Mouse (Mus musculus) mouse trophoblast stem cell (cell line): ENCODE data around the gene Smtnl2.

ENCODE experiments used
- in situ Hi-C, 2 experiments: fragments of 300-500 bp; cut with MseI, MboI; formaldehyde crosslinking; loops; 2 replicates in 1 of 2; 3 replicates in 1 of 2; pipeline ENCODE4 v1.15.1; 2025

Gene Smtnl2

DNA sequence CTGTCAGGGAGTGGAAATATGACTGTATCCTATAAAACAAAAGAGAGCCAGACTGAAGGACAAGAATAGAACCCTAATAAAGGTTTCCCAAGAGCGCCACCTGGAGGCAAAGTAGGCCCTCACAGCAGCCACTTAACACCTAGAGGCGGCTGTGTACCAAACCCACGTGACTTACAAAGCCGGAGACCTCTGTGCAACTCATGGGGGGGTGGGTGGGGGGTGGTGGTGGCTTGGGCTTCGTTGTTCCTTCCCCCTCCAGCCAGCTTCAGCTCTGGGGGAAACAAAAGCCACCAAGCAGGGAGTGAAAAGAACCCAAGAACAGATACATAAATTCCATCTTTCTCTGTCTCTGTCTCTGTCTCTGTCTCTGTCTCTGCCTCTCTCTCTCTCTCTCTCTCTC, 17.2 kb upstream of the Smtnl2 start:
- in situ Hi-C loops, result loop anchor here (5.0 kb wide), 2 partner anchors 86 to 206 kb away; no protein-coding TSS in a partner anchor

DNA sequence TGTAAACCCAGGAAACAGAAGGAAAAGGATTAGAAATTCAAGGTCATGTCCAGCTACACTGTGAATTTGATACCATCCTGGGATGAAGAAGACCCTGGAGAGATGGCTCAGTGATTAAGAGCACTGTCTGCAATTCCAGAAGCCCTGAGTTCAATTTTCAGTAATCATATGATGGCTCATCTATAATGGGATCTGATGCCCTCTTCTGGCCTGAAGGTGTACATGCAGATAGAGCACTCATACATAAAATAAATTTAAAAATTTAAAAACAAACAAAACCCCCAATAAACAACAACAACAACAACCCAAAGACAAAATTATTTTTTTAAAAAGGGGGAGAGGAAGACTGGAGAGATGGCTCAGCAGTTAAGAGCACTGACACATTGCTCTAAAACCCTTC, 15.4 kb upstream of the Smtnl2 start:
- in situ Hi-C loops, result loop anchor here (5.0 kb wide), 2 partner anchors 85 to 205 kb away; no protein-coding TSS in a partner anchor

DNA sequence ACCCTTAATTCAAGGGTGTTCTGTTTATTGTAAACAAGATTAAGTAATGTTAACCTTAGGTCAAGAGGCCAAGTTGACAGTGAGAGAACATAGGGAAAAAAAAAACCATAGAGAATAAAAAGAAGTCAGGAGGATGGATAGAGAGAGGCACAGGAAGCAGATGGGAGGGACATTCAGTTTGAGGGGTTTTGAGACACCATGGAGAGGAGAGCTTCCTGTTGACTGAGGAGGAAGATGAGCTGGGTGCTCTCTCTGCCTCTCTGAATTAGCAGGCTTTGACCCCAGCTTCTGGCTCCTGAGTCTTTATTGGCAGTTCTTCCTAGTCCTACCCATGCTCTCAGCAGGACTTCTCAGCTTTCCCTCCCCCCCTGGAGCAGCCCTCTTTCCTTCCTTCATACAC, 13.7 kb upstream of the Smtnl2 start:
- in situ Hi-C loops, result loop anchor here (5.0 kb wide), 2 partner anchors 83 to 203 kb away; no protein-coding TSS in a partner anchor

DNA sequence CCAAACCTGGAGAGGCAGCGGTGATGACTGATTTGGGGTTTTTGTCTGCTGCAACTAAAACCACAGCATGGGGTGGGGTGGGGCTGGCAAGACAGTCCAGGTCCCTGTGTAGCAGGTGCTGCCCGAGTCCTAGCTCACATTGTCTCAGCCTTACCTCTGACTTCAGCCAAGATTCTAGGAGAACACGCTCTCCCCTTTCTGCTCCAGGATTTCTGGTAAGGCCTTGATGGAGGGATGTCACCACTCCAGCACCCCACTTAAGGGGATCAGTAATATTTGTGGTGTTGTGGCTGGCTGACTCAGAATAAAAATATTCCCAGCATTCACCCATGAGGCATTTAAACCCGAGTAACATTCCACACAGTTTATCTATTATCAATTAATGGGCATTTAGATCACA, 12.2 kb upstream of the Smtnl2 start:
- in situ Hi-C loops, result no loop called here

DNA sequence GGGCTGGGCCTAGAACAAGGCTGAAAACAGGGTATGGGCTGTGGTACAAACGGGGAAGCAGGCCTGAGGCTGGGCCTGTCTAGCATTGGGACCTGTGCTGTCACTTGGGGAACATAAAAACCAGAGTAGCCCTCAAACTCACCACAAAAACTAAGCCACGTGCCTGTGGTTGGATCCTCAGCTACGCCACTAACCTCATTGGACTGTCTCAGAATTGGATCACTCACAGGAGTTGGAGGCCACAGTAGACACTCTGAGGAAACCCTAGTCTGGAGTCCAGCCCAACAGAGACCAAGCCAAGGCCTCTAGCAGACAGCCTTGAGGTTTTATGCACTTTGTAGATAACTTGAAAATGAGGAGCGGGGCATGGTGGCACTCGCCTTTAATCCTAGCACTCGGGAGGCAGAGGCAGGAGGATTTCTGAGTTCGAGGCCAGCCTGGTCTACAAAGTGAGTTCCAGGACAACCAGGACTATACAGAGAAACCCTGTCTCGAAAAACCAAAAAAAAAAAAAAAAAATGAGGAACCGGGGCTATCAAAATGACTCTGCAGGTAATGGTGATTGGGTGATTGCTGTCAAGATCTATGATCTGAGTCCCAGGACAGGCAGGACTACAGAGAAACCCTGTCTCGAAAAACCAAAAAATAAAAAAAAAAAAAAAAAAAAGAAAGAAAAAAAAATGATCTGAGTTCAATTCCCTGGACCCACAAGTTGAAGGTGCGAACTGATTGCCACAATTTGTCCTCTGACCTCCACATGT, 10.2 kb upstream of the Smtnl2 start:
- in situ Hi-C loops, result no loop called here

DNA sequence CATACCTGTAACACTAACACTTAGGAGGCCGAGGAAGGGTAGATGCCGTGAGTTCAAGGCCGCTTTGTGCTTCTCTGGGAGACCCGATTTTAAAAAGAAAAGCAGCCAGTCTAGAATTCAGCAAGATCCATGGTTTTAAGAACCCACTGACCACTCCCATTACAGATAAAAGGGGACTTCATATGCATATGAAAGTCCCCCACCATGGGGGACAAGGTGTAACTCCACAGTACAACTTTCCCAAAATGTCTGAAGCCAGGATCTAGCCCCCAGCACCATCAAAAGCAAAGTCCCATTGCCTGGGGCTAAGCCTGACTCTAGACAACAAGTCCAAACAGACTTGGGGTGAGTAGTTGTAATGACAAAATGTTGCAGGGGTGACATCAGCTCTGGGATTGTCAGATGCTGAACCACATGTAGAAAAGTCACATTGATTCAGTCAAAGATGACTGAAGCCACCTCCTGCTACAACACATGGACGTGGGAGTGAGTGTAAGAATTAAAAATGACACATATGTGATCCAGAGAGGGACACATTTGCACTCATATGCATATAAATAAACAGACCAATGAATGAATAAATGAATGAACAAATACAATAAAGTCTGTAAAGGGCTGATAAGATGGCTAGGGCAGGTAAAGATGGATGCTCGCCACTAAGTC, 9.1 kb upstream of the Smtnl2 start:
- in situ Hi-C loops, result no loop called here

DNA sequence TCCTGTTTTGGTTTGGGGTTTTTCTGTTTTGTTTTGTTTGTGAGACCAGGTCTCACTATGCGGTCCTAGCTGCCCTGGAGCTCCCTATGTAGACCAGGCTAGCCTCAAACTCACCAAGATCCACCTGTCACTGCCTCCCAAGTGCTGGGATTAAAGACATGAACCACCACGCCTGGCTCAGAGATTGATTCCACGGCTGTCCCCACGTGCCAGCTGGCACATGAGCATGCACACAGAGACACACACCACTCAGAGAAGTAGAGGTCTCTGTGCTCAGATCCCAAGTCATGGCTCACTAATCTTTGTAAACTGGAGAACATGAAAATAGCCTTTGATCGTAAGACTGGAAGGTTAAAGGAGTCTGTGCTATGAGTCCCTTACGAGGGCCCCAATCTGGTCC, 7.5 kb upstream of the Smtnl2 start:
- in situ Hi-C loops, result no loop called here

DNA sequence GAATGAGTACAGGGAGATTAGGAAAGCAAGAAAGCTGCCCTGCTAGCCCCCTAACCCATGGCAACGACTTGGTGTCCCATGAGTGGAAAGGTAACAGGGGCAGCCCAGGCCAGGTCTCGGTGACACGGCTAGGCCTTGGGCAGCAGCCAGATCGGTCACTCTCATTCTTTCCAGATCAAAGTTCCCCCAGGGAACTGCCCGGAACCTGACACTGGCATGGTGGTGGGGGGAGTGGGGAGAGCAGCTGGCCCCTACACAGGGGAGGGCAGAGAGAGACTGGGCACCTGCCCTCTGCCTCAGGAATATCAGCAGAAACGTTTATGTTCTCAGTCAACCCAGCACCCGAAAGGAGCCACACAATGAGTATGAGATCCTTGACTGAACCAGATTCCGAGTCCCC, 6.7 kb upstream of the Smtnl2 start:
- in situ Hi-C loops, result no loop called here

DNA sequence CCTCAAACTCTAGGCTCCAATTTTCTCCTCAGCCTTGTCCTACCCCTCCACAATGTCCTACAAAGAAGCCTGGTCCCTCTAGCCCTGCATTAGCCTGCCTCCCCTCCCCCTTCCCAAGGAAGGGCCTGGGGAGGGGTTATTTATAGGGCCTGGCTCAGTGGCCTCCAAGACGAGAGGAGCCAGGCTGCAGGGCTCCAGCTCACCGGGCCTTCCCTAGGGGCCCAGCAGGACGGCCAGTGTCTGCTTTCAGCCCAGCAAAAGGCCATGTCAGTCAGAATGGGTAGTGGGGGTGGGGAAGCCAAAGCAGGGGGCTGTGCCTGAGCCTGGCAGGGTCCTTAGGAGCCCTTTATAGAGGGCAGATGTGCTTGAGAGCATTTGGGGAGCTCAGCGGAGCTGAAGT, 5.9 kb upstream of the Smtnl2 start:
- in situ Hi-C loops, result no loop called here

DNA sequence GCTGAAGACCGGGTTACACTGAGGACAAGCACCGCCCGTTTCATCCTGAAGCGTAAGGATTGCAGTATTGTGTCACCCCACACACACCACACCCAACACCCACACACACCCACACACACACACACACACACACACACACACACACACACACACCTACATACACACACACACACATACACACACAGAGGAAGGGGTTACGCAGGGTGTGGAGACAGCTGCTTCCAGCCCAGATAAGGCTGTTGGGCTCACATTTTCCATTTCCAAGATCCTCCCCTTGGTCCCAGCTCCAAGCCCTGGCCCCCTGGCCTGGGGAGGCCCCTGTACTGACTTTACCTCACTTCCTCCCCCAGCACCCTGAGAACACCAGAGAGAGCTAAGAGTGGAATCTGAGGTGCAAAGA, 5.2 kb upstream of the Smtnl2 start:
- in situ Hi-C loops, result no loop called here

DNA sequence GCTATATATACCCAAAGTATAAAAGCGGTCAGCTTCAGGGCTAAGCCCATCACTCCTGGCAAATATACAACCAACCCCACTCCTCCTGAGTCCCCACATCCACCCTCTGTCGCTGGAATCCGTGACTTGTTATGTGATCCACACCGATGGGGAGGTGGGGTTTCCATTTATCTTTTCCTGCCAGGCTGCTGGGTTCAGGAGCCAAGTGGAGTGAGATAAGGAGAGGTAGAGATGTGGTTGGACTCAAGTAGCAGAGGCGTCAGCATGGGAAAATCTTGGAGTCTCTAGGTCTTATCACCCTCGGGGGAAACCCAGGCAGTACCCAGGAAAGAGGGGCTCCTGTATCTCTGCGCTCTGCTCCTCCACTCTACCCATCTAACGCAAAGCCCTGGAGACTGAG, 3.6 kb upstream of the Smtnl2 start:
- in situ Hi-C loops, result no loop called here

DNA sequence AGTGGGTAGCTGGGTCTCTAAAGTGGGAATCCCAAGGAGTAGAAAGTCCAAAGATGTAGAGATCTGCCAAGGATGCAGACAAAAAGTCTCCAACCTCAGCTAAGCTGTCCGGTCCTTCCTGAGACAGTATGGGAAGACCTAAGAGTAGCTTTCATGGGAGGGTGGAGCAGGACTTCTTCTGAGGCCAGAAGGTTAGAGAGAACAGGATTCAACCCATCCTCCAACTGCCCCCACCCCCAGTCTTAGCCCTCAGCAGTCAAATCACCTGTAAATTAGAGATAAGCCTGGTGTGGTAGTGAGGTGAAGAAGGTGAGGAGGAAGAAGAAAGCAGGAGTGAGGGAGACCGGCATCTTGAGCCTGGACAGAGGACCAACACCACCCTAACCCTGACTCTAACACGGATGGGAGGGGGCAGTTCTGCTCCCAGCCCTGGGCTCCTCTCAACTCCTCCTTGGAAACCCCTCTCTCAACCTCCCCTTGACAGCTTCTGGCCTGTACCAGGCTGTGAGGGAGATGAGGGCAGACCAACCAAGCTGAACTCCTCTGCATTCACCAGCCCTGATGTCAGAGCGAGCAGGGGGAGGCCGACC, 2.2 kb upstream of the Smtnl2 start:
- in situ Hi-C loops, result no loop called here

DNA sequence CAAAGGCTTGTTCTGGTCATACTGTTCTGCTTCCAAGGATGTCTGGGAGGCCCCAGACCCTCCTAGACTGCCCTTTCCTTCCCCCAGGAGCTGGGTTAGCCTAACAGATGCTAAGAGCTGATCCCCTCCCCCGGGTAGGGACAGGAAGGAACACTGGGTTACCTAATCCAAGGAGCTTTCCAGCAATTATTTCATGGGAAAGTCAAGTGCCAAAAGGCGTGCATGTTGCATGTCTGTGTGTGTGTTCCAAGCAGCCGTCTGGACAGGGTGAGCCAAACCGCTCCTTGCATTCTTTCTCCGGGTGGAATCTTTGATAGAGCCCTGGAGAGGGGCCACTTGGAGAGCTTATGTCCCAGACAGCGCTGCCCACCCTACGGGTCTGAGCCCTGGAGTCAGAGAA, 1.5 kb upstream of the Smtnl2 start:
- in situ Hi-C loops, result no loop called here

DNA sequence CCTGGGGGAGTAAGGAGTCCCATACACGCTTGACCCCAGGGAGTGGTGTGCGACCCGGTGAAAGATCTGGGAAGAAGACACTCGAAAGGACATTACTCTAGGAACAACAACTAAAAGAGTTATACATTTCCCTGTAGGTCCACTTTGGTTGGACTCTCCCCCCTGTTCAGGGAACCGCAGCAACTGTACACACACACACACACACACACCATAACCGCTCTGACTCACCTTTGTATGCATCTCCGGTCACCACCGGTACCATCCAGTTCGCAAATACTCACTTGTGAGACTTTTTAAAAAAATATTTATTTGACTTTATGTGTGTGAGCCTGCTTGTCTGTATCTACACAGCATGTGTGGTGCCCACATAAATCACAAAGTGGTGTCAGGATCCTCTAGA, 432 bp upstream of the Smtnl2 start:
- in situ Hi-C loops, result no loop called here

DNA sequence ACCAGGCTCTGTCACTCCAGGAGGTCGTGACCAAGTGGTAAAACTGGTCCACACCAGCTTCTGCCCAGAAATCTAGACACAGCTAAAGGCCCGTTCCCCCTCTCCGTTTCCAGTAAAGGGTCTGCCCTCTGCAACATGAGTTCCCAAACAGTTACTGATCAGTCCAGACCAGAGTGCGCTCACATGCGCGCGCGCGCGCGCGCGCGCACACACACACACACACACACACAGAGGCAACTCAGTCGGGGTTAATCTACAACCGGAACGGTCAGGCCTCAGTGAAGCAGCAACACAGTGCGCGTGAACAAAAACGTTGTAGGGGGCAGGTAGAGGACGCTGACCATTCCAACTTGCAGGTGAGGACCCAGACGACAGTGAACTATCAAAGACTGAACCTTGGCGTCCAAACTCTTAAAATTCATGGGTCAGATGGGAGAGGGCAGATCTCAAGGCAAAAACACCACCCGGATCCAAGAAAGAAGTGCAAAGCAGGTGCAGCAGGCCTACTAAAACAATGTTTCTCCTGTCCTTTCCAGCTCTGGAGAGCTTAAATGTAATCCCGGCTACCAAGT, 906 bp downstream of the Smtnl2 start:
- in situ Hi-C loops, result no loop called here

DNA sequence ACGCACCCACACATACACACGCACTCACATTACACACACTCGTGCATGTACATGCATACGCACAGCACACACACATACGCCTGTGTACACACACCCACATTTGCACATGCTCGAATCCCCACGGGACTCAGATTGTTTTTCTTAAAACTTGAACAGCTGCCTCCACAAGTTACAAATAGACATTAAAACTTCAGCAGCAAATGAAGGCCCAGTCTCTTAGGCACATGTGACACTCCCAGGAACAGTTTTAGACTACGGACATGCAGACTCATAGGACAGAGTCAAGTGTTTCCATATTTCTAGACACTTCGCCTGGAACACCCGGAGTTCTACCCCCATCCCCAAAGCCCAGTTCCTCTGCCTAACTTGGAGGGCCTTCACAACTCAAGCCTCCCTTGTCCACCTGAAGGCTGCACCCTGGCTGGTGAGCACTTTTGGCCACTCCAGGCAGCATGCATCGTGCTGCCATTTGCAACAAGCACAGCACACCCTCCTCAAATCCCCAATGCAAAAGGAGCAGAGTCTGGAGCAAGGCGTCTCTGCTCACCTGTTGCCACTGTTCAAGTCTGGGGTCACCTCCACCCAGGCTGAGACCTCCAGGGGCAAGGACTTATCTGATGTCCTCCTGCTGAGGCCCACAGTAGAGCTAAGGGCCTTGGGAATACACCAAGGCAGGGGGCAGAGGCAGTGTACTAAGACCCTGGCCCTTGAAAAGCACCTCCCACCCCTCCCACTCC, 1.7 kb downstream of the Smtnl2 start:
- in situ Hi-C loops, result no loop called here

DNA sequence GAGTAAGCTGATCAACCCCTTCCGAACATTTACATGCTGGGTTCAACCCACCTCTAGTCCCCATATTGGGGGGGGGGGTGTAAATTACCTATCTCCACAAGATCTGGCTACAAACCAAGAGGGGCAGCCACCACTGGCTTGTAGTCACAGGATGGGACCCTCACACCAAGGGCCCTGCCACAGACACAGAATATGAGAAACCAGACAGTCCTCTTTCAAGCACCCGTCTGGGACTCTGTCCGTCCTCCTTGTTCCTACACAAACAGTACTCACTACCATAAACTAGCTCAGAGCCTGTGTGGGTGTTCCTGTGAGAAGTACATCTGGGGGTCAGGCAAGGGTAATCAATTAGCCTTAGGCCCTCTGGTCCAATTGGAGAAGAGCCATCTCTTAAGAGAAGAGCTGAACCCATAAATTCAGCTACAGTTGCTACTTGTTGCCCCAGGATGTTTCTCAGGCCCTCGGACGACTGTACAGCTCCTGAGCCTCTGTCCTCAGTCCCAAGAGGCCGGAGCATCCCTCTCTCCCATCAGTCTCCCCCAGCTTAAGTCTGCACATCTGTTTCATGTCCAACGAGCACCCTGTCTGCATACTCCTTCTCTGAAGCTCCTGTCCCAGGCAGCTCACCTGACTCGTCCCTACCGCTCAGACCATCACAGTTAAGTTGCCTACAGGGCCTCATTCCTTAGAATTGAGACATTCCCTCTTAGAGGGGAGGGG, 2.9 kb downstream of the Smtnl2 start:
- in situ Hi-C loops, result no loop called here

DNA sequence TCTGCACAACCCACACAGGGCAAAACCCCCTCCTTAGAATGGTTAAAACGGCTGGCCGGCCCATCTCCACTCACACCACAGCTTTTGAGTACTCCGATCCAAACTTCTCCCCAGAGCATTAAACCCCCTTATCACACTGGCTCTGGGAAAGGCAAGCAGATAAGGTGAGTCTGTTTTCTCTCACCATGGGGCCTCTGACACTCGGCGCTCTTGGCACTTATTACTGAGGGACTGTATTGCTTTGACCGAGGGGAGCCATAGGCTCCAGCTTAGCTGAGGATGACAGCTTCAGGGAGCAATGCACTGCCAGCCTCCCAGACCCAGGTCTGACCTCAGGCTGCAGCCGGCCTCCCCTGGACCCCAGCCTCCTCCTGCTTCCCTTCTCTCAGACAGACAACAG, 3.9 kb downstream of the Smtnl2 start:
- in situ Hi-C loops, result no loop called here

DNA sequence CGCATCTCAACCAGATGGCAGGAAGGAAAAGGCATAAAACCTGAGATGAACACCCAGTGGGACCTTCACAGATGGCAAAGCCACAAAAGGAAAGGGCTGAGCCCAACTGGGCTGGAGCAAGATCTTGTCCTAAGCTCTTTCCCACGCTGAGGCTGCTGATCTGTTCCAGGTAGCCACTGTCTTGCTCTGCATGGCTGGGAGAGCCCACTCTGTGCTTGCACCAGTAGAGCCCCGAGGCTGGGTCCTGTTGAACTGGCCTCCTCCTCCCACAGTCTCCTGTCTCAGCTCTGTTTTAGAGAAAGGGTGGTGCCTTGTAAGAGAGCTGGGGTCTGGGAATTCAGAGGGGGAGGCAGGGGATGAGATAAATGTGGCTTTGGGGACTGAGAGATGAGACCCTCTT, 4.4 kb downstream of the Smtnl2 start:
- in situ Hi-C loops, result no loop called here

DNA sequence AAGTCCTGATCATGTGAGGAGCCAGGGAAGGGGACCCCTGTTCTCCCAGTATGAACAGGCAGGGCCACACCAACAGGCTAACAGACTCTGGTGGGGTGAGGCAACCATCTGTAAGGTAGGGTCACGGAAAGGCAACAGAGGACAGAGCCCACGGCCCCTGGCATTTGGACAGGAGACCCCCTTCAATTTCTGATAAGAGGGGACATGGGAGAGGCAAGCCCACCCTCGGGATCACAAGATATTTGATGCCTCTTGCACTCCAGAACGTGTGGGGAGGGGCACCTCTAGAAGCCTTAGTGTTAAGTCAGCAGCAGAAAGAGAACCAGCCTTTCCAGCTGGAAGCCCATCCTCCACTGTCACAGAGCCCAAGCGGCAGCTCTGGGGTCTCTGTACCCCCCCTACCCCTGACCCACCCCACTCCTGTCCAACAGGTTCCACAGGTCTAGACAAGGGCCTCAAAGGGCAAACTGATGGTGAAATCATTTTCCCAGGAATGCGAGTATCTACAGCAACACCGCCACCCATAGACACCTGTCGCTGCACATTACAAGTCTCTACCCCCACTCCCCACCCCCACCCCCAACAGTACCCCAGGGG, 5.3 kb downstream of the Smtnl2 start:
- in situ Hi-C loops, result no loop called here

DNA sequence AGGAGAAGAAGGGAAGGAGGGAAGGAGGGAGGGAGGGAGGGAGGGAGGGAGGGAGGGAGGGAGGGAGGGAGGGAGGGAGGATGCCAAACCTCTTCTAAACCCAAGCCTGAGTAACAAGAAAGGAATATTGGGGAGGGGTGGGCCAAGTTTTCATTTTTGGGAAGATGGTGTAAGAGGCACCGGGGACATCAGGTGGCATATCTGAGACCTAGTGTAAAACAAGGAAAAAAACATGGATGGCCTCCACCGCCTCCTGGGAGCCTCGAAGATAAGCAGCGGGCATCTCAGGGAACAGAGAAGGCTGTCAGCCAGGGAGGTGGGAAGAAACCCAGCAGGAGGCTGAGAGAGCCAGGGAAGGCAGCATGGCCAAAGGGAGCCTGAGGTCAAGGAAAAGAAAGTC, 6.0 kb downstream of the Smtnl2 start:
- in situ Hi-C loops, result no loop called here
